Mouse (Mus musculus): ENCODE data around the gene Cyp26a1.

Gene Cyp26a1

DNA sequence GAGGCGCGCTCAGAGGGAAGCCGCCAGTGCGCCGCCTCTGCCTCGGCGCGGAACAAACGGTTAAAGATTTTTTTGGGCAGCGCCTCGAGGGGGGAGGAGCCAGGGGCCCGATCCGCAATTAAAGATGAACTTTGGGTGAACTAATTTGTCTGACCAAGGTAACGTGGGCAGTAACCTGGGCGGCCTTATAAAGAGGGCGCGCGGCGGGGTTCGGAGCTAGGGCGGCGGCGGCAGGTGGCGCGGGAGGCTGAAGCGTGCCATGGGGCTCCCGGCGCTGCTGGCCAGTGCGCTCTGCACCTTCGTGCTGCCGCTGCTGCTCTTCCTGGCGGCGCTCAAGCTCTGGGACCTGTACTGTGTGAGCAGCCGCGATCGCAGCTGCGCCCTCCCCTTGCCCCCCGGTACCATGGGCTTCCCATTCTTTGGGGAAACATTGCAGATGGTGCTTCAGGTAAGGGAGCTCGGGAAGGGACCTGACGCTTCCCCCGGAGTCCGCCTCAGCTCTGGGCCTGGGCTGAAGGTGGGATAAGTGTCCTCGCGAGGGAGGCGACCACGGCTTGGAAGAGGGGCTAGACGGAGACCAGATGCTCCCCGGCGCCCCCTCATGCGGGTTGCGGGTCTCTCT is at the start of gene Cyp26a1:
Gene Cyp26a1, plus strand, starts transcription at position 148 of the 622 bp plus-strand sequence.
- peak; percentile 35 for DNase-seq (ENCODE audit: low read depth, low spot score)

DNA sequence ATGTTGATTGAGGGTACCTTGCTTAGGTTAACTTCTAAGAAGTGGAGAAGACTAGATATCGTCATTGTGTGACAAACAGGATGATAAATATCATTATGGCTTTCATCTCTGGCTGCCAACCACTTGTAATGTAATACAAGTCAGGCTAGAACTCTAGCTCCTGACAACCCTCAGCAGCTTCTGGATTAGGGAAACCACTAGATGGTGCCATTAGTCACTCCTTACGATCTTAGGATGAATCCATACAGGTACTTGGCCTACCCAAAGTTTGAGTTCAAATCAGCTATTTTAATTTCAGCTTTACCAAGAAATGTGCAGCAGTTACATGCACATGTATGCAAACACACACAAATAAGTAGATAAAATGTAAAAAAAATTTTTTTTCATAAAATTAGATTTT is 49.6 kb upstream of the Cyp26a1 start:
- peak; percentile 41 for DNase-seq (ENCODE audit: low read depth, low spot score)

DNA sequence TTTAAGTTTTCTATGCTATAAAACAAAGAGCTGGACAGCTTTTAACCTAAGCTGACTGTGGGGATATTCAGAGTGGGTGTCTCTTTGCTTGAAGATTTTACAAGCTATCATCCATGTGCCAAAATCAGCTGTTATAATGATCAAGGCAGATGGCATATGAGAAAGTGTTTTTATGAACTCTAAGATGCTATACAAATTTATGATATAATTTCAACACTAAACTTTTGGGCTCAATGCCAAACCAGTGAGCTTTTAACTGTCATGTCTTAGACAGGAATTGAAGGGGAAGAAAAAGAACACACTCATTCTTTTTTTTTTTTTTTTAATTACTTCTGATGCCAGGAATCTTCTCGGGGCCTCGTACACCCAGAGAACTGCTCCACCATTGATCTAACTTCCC is 47.1 kb upstream of the Cyp26a1 start:
- DNase-seq (ENCODE audit: low read depth, low spot score): no peak

DNA sequence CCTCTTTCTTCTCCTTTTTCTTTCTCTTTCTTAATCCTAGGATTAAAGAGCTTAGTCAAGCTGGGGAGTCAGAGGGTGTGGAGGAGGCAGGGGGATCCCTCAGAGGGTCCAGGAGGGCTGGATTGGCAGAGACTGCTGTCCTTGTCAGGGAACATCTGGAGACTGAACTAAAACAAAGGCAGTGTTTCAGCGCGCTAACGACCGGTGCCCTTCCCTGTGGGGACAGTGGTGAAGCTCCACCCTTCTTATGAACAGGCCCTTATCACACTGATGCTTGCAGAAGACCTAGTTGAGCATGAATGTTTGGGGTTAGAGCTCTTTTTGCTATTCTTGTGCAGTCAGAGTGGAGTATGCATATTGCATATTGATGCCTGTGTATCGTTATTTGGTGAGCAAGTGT is 43.6 kb upstream of the Cyp26a1 start:
- DNase-seq (ENCODE audit: low read depth, low spot score): no peak

DNA sequence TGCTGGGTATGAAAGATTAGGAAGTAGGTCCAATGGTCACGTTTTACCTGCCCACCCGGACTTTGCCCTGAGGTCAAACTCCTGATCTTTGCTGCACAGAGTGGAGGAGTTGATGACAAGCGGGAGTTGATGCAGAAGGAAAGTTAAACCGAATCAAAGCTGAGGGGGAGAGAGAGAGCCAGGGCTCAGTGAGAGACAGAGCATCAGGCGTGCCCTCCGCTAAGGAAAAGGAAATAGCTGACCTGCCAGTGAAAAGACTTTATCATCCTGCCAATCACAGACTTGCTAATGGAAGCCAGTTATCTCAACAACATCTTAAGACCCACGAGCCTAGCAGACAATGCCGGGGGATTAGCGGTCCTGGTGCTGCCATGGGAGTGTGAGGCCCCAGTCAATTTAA is 41.2 kb upstream of the Cyp26a1 start:
- DNase-seq (ENCODE audit: low read depth, low spot score): no peak

DNA sequence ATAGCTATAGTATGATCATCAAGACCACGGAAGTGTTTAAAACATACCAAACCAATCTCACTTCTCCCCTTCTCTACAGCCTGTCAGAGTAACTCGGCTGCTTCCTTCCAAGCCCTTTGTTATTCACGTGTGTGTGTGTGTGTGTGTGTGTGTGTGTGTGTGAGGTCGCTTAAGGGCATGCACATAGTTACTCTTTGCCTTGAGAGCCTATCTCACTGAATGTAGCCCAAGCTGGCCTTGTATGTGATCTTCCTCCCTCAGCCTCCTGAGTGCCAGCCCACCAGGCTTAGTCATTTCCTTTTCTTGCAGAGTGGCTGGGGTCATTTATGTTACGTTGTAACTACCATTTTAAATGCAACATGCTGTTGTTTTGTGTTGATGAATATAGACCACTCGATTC is 32.3 kb upstream of the Cyp26a1 start:
- DNase-seq (ENCODE audit: low read depth, low spot score): no peak

DNA sequence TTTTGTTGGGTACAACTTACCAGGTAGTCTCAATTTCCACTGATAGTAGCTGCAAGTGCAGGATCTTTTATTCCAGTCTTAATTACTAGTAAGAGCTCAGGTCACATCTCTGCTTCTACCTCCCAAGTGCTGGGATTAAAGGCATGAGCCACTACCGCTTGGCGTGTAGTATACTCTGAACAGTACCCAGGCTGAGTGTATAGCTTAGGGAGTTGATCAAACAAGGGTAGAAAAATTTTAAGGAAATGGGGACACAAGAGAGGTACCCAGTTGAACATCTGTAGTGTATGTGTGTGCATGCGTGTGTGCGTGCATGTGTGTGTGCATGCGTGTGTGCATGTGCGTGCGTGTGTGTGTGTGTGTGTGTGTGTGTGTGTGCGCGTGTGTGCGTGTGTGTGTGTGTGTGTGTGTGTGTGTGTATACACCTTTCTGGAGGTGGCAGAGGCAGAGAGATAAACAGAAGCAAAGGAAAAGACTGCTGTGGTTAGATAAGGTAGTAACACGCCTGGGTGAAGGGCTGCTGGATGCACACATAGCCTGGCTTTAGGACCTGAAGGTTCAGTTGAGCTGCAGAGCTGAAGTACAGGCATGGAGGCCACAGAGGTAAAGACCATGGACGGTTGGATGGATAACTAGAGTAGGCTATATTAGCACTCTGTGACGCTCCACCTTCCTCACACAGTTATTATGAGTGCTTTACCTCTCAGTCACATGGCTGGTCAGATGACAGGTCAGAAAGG is 29.6 kb upstream of the Cyp26a1 start:
- no peak for DNase-seq (ENCODE audit: low read depth, low spot score)

DNA sequence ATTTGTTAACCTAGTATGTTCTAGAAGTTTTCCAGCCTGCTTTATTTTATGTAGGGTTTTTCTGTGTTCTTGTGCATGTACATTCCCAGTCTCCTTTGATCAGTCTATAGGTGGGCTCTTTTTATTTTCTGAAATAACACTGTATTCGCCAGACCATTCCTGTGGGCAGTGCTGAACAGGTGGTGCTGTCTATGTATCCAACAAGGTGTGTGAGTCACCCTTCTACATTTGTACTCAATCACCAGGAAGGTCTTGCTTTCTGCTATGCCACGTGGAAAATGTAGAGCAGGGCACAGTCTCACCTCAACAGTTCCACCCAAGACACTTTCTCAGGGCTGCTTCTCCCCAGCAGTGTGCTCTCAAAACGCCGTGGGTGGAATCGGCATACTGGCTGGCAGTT is 28.9 kb upstream of the Cyp26a1 start:
- DNase-seq (ENCODE audit: low read depth, low spot score): no peak

DNA sequence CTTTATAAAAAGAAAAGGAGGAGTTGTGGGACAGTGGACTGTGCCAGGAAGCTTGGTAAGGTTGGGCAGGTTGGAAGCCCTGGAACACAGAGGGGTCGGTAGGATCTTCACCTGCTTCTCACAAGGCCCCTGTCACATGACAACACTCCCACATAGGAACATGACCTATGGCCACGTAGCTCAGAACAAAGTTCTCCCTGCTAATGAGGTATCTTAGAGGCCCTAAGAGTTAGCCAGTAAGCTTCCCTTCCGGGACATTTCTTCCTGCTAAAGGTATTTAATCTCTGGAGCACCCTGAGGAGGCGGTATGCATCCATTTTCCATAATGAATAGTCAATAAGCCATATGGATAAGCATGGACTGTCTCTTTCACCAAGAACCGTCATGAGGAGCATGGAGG is 28.1 kb upstream of the Cyp26a1 start:
- DNase-seq (ENCODE audit: low read depth, low spot score): no peak

DNA sequence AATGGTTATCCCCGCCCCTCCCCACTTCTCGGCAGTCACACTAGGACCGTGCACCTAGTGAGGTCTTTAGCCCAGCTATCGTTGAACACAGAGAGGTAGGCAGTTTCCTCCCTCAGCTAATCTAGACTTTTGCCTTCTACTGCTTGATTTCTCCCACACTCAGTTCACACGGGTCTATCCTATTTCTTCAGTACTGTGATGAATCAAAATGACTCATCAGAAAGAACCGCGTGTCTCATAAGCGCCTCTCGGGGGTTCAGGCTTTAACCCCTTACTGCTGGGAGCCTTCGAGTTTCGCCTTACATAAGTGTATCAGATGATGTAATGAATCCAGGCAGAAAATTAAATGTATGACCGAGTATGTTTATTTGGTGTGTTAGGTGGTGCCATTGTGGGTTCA is 24.2 kb upstream of the Cyp26a1 start:
- no peak for DNase-seq (ENCODE audit: low read depth, low spot score)

DNA sequence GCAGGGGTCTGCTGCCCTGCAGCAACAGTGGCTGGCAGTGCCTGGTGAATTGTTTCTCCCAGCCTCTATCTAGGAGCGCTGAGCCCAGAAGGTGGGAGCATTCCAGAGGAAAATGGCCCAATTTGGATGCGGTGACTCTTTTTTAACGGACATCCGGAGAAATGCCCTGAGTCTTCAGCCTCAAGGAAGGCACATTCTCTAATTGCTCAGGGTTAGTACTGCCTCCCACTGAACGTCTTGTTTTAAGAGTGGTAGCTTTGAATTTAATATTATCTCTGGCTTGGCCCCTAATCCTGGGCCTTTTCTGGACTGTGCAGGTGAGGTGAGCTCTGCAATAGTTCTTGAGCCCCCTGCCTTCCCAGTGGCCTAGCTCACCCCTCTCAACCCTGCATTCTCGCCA is 12.3 kb upstream of the Cyp26a1 start, which contains the start of gene Cyp26c1:
Gene Cyp26c1, plus strand, starts transcription at position 301 of the 400 bp plus-strand sequence.
- DNase-seq (ENCODE audit: low read depth, low spot score): no peak

DNA sequence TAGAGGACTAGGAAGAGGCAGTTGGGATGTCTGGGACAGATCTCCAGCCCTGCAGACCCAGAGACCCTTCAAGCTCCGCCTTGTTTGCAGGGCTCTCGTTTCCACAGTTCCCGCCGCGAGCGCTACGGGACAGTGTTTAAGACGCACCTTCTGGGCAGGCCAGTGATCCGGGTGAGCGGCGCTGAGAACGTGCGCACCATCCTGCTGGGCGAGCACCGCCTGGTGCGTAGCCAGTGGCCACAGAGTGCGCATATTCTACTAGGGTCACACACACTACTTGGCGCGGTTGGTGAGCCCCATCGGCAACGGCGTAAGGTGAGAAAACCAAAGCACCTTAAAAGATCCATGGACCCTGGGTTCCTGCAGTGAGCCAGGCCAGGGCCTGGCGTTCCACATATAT is 11.3 kb upstream of the Cyp26a1 start:
- peak; percentile 45 for DNase-seq (ENCODE audit: low read depth, low spot score)

DNA sequence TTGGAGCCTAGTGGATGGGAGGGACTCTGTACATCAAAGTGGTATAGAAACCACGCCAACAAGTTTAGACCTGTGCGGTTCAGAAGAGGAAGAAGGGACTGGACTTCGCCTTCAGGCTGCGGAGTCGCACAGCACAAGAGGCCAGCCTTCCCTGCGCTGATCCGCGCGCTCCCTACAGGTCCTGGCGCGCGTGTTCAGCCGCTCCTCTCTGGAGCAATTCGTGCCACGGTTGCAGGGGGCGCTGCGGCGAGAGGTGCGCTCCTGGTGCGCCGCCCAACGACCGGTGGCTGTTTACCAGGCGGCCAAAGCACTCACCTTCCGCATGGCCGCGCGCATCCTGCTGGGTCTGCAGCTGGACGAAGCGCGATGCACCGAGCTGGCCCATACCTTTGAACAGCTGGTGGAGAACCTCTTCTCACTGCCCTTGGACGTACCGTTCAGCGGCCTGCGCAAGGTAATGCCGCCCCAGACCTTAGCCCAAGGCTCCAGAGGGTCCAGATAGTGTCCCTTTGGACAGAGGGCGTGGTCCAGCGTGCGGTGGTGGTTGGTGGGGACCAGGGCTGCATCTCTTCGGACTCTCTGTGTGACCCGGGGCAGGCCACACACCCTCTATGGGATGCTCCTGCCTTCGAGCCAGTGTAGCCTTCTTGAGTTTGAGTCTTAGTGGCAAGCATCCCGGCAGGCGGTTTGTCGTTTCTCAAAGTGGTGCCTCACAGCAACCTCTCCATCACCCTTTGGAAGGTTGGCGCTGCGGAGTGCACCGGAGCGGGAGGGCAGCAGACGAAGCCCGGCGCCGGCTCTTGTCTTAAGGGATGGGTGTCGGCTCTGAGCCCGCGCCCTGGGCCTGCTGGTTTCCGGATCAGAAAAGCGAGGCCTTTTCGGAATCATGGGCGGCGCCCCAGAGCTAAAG is 10.4 kb upstream of the Cyp26a1 start:
- peak; percentile 76 for DNase-seq (ENCODE audit: low read depth, low spot score)

DNA sequence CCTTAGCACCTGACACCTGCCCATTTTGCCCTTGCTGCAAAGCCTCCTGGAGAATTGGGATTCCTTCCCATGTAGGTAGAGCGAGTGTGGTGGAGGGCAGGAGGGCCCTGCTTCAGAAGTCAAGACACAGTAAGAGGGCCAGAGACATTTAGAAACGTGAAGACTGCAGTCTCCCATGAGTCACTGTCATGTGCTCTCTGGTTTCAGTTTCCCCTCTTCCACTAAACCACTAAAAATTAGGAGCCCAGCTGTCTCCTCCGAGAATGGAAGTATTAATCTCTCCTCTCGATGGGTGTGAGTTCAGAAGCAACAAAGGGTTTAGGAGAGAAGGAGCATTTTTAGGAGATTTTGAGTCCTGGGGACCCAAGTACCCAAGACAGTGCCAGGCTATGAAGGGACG is 8.1 kb upstream of the Cyp26a1 start:
- DNase-seq (ENCODE audit: low read depth, low spot score): no peak

DNA sequence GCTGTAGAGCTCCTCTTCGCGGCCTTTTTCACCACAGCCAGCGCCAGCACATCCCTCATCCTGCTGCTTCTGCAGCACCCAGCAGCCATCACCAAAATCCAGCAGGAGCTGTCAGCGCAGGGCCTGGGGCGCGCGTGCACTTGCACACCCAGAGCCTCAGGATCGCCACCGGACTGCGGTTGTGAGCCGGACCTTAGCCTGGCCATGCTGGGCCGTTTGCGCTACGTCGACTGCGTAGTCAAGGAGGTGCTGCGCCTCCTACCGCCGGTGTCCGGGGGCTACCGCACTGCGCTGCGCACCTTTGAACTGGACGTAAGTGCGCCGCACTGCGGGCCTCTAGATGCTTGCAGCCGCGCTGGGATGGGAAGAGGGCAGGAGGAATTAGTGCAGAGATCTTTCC is 6.9 kb upstream of the Cyp26a1 start:
- DNase-seq (ENCODE audit: low read depth, low spot score): peak; percentile 71

DNA sequence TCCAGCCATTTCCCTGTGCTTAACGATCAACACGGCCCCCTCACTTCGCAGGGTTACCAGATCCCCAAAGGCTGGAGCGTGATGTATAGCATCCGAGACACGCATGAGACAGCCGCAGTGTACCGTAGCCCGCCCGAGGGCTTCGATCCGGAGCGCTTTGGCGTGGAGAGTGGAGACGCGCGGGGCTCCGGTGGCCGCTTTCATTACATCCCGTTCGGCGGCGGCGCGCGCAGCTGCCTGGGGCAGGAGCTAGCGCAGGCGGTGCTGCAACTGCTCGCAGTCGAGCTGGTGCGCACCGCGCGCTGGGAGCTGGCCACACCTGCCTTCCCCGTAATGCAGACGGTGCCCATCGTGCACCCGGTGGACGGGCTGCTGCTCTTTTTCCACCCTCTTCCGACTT is 4.7 kb upstream of the Cyp26a1 start:
- DNase-seq (ENCODE audit: low read depth, low spot score): peak; percentile 29

DNA sequence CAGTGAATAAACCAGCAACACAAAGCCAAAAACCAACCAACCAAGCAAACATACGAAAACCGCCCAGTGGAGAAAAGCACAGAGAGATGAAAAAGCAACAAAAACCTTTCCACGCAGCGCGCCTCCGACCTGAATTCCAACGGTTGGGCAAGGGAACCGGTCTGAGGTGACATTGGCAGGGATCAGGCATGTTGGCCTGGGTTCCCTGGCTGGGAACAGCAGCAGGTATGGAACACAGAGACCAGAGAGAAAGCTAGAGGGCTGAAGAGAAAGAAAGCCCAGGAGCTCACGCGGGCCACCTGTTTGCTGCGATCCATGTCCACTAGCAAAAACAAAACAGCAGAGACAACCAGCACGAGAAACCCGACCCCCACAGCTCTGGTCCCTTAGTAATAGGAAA is 2.5 kb upstream of the Cyp26a1 start:
- DNase-seq (ENCODE audit: low read depth, low spot score): no peak

DNA sequence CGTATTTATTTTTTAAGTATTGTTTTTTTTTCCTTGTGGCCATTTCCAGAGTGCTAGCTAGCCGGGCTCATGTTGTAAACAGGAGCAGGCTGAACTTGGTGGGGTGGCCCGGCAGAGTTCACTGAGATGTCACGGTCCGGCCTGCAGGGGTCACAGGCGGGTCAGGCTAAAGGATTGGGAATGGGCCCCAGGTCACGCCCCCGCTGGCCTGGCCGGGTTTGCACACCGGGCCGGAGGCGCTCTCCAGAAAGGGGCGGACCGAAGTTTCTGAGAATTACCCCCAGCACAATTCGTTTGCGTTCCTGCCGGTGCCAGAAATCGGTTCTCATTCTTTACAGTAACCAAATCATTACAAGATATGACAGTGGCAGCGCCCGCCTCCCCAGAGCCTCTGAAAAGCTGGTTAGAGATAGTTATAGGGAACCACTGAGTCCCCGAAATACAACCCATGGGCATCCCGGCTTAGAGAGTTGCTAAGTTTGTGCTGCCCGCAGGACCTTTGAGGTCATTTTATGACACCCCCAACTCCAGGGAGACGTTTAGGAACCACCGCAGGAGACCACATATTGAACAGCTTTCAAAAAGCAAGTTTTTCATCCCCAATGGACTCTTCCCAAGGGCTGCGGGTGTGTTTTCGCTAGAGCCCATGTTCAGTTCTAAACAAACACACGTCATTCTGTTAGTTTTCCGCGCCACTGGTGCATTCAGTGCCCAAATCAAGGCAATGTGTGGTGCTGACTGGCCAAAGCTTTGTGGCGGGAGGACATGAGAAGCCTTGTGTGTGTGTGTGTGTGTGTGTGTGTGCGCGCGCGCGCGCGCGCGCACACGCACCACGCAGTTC is 1.6 kb upstream of the Cyp26a1 start:
- DNase-seq (ENCODE audit: low read depth, low spot score): peak; percentile 64

DNA sequence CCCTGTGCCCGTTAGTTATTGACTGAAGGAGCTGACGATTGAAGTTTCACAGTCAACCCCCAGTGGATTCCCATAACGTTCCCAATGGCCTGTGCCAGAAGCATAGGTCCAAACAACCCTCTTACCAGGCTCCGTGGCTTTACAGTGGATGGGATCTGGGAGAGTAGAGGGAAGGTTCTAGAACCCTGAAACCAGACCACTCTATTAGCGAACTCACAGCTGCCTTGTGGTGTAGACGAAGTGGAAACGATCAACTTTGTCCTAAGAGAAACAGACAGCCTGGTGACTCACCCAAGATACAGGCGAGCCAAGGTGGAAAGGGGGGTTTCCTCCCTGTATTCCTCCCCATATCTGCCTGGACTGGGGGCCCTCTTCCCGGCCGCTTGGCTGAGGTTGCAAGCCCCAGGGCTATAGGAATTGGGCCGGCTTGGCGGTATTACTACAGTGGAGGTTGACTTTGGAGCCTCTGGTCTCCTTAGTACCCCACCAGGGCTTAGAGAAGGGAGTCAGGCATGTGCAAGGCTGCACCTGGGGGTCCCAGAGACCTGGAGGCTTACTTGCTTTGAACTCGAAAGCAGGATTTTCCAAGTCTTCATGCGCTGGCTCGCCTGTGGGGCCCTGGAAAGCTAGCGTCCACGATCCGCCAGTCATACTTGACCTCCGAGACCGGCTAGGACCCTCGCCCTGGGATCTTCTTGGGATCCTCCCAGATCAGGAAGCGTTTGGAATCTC is 829 bp upstream of the Cyp26a1 start:
- no peak for DNase-seq (ENCODE audit: low read depth, low spot score)

DNA sequence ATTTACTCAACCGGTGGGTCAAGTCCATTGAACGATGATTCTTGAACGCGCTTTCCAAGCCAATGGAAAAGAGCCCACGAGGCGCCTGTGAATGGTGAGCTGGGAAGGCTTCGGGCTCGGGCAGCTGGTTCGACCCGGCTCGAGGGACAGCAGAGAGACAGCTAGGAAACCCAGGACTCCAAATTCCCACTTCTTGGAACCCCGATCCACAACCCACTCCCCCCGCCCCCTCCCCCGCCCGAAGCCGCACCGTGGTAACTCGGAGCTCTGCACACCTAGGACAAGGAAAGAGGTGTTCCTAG is 312 bp upstream of the Cyp26a1 start:
- DNase-seq (ENCODE audit: low read depth, low spot score): no peak
